Mouse (Mus musculus) kidney, postnatal 14 days (tissue): ENCODE data around the gene Wdr60.

Source experiments
- DNase-seq: peaks from one replicate; pipeline ENCODE4 v3.0.0; 2022; ENCODE audit warnings: mixed read lengths

Wdr60 gene

DNA sequence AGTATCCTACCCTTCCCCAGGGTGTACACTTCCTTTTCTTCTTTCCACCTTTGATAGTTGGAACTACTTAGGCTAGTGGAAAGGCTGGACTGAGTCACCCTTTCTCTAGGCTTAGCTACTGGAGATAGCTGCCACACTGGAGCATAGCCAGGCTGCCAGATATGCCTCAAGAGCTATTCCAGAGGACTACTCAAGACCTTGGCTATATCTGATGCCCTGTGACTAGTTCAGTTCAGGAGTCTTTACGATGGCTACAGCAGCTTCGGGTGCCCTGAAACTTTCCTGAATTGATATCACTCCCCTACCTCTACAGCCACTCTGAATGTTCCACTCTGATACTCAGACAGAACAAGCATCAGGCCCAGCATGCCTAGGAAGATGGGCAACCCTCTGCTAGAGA is 1.9 kb upstream of the Wdr60 start:
- DNase-seq: no peak

GRCm38 (mm10) chr12:116258321-116258720 is 4.5 kb downstream of the Wdr60 start:
- no peak for DNase-seq

- DNase-seq: no peak
These were observed 7.2 kb downstream of the Wdr60 start for GRCm38 (mm10) chr12:116255636-116256035.

DNA sequence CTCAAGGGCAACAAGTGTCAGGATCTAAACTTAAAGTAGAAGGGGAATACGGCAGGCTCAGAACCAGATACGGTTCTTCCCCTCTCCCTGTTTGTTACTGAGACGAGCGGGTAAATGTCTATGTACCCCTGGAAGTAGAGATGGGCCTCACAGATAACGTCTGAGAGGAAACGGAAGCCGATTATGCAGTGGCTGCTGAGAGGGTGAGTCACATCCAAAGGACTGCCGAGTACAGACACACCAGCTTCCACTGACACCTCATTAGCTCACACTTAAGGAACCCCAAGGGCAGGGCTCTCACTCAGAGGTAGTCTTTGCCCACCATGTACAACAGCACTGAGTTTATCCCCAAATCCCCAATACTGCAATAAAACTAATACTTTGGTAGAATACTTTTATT is 8.2 kb downstream of the Wdr60 start:
- no peak for DNase-seq

DNA sequence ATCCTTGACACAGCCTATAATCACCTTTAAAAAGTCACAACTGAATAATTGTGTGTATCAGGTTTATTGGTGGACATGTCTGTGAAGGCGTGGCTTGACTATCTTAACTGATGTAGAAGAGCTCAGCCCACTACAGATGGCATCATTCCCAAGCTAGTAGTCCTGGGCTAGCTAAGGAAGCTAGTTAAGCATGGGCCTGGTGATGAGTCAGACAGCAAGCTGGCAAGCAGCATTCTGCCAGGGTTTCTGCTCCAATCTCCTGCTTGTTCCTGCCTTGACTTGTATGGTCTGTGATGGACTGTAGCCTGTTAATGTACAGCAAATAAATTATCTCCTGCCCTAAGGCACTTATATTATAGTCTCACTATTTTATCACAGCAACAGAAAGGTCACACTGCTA is 18.2 kb downstream of the Wdr60 start:
- no peak for DNase-seq

GRCm38 (mm10) chr12:116238803-116239202 is 24.0 kb downstream of the Wdr60 start:
- DNase-seq: no peak

DNA sequence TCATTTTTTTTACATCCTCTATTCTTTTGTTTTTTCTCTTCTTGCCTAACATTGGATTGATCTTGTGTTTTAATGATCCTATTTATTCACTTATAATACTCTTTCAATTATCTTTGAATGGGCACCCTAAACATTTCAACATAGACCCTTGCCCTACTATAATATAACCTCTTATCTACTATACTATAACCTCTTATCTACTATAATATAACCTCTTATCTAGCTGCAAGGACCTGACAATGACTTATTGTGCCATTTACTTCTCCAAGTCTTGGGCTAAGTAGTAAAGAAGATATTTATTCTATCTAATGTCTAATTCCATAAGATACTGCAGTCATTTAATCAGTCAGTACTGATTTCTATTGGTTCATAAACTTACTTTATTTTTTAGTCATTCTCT is 24.5 kb downstream of the Wdr60 start:
- no peak for DNase-seq

- no peak for DNase-seq
These were observed 26.2 kb downstream of the Wdr60 start for GRCm38 (mm10) chr12:116236658-116237057.

GRCm38 (mm10) chr12:116235356-116235755 is 27.5 kb downstream of the Wdr60 start:
- no peak for DNase-seq

- no peak for DNase-seq
These were observed 30.8 kb downstream of the Wdr60 start for GRCm38 (mm10) chr12:116232061-116232460.

DNA sequence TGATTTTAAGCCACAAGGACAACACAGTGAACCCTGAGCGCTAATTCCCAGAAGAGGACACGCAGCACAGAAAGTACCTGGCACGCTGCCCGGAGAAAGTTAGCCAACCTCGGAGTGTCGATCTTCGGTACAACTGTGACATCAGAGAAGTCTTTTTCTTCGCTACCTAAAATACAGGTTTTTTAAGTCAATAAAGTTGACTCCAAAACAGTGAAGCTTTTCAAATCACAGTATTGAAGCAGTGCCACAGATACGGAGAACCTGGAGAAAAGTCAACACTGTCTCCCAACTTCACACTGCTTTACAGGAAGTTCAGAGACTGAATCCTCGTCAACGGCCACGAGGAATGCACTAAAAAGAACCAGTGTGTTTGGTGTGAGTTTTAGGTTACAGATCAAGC is 31.2 kb downstream of the Wdr60 start:
- peak; percentile 89 for DNase-seq

GRCm38 (mm10) chr12:116229451-116229850 is 33.4 kb downstream of the Wdr60 start:
- no peak for DNase-seq

DNA sequence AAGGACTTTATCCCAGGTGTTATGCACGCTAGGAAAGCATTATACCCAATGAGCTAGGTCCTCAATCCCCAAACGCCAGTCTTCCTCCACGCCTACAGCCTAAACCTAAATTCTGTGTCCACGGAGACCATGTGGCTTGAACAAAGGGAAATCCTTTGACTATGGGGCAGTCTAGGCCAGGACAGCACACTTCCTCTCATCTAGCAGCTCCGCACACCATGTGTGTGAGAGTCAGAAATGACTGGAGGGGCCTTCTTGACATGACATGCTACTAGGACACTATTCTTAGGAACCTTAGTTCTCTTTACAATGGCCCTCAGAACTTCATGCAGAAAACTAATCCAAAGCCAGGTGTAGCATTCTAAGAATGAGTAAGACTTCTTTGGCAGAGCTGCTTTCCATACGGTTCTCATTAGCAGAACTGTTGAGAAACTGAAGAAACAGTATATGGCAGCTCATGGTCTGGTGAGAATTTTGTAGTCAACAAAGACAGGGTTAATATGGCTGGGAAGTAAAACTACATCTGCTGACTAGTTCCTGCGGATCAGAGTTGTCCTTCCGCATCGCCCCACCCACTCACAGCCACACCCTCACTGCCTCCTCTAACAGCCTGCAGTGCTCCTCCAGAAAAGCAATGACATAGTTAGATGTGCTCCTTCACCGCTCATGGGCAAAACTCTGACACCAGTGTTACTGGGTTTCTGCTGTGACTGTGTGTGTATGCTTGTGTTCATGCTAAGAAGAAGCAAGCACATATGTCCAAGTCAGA is 36.3 kb downstream of the Wdr60 start:
- DNase-seq: no peak

DNA sequence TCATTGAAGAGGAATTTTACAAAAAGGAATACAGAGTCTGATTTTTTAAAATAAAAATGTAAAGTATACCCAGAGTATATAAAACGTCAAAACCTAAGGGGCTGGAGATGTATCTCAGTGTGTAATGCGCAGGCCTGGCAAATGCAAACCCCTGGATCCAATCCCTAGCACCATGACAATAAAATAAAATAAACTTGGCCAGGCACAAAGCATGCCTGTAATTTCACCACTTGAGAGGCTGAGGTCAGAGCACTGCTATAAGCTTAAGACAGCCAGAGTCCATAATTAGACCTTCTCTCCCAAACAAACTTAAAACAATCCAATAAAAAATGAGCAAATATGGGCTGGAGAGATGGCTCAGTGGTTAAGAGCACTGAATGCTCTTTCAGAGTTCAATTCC is 39.7 kb downstream of the Wdr60 start:
- DNase-seq: no peak

- DNase-seq: no peak
These were observed 55.3 kb downstream of the Wdr60 start for GRCm38 (mm10) chr12:116207486-116207885.

GRCm38 (mm10) chr12:116205726-116206125 is 57.1 kb downstream of the Wdr60 start:
- DNase-seq: no peak

GRCm38 (mm10) chr12:116202176-116202981 is 60.4 kb downstream of the Wdr60 start:
- peak; percentile 58 for DNase-seq

DNA sequence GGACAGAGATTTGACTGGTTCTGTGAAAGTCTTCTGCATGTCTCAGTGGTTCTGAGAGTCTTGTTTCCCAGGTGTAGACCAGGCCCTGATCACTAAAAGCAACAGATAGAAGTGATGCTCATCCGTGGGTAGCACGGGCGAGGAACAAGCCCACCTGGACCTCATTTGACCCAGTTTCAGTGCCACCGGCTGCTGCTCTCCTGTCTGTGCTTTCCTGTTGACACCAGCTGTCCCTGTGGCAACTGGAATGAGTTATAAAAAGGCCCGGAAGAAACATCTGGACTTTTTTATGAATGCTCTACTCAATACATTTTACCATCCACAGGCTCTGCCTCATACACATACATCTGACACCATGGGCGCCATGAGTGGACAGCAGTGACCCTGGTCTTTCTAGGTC is 64.0 kb downstream of the Wdr60 start:
- no peak for DNase-seq

GRCm38 (mm10) chr12:116196221-116196620 is 66.6 kb downstream of the Wdr60 start:
- DNase-seq: no peak

- no peak for DNase-seq
These were observed 68.2 kb downstream of the Wdr60 start for GRCm38 (mm10) chr12:116194641-116195040.

- no peak for DNase-seq
These were observed 68.9 kb downstream of the Wdr60 start for GRCm38 (mm10) chr12:116193952-116194351.

DNA sequence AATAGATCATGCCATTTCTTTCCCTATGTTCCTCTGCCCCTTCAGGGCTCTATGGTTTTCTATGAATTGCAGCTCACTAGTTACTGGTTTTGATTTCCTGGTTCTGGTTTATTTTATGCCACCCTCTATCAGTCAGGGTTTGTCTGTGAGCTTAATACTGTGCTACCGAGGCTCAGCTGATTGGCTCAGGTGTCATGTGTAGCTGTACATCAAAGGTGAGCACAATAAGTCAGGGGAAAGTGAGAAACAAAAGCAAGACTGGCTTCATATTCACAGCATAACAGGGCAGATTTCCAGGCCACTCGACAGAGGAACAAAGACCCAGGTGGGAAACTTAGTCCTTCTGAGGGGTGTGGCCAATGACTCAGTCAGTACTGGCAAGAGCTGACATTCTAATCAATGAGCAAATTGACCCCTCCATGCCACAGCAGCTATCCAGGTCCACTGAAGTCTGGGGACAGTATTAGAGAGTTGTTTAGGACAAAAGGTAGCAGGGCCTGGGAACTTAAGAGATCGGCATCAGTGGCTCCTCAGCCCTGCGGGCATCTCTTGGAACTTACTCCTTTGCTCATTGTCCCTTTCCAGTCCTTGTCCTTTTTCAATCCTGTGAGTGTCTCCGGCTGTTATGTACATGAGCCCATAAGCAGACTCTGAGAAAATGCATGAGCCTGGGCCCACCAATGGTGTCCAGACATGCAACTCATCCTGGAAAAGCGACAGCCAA is 79.4 kb downstream of the Wdr60 start:
- no peak for DNase-seq

DNA sequence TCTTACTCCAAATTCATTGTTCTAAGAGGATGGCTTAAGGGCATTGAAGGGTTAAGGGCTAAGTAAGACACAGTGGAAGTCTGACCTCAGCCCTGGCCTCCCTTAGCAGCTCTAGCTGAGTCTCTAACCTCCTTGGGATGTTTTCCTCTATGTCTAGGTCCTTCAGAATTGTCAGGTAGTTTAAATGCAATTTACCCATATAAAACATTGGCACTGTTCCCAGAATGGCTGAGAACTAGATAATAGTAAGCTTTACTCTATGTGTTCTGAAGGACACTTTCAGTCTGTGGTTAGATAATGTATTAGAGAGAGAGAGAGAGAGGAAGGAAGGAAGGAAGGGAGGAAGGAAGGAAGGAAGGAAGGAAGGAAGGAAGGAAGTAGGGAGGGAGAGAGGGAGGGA is 80.4 kb downstream of the Wdr60 start:
- no peak for DNase-seq
